Mouse (Mus musculus) stomach, embryonic 14.5 days (tissue): ENCODE results near the gene Ttc25. TPM values are rescaled to one million over a fixed set of nuclear protein-coding genes. Genes with fewer than 3 reads are reported as not detected.
"Not testable (repeated sequence)": the region's sequence is repeated elsewhere in the genome, so short reads cannot be mapped to it uniquely, and the experiment has no call there.

ENCODE experiments used
- ATAC-seq: fragments of 200-750 bp; cut with Nextera tagmentation; 2 replicates; pipeline ENCODE4 v1.8.0; 2017; ENCODE audit warnings: low read depth, moderate TSS enrichment; ENCODE audit not compliant: insufficient number of reproducible peaks, insufficient read depth, low FRiP score
- H3K27ac ChIP-seq: fragments of 300-500 bp; sonication (generic); 2 replicates; pipeline ENCODE4 v1.5.1; 2014; ENCODE audit warnings: mild to moderate bottlenecking, low read length, moderate library complexity, mixed read lengths
- H3K27me3 ChIP-seq: fragments of 300-500 bp; sonication (generic); 2 replicates; pipeline ENCODE4 v1.6.1; 2014; ENCODE audit warnings: low read length, control low read depth, mixed read lengths; ENCODE audit not compliant: control insufficient read depth, insufficient read depth
- H3K36me3 ChIP-seq: fragments of 300-500 bp; sonication (generic); 2 replicates; pipeline ENCODE4 v1.6.1; 2014; ENCODE audit warnings: mild to moderate bottlenecking, control low read depth, low read length, moderate library complexity, mixed read lengths; ENCODE audit not compliant: control insufficient read depth, insufficient read depth
- H3K4me1 ChIP-seq: fragments of 300-500 bp; sonication (generic); 2 replicates; pipeline ENCODE4 v1.6.1; 2014; ENCODE audit warnings: low read length, control low read depth, mixed read lengths; ENCODE audit not compliant: control insufficient read depth, insufficient read depth
- H3K4me2 ChIP-seq: fragments of 300-500 bp; sonication (generic); replicated peaks from 2 replicates; pipeline ENCODE4 v1.6.1; 2014; ENCODE audit warnings: low read depth, low read length, control low read depth
- H3K4me3 ChIP-seq: fragments of 300-500 bp; sonication (generic); 2 replicates; pipeline ENCODE4 v1.5.1; 2014; ENCODE audit warnings: low read depth, low read length, control low read depth
- H3K9ac ChIP-seq: fragments of 300-500 bp; sonication (generic); replicated peaks from 2 replicates; pipeline ENCODE4 v1.6.1; 2014; ENCODE audit warnings: low read depth, mild to moderate bottlenecking, control low read depth, low read length, moderate library complexity, mixed read lengths
- H3K9me3 ChIP-seq: fragments of 300-500 bp; sonication (generic); 2 replicates; pipeline ENCODE4 v1.6.1; 2016; ENCODE audit warnings: low read depth, low read length, control low read depth; ENCODE audit not compliant: control insufficient read depth
- WGBS: fragments of 180-500 bp; shearing (Covaris S2); extraction: QIAGEN DNeasy Blood & Tissue Kit; methylation state at CpG from one replicate; pipeline ENCODE4 v1.1.7; 2014; 5-methylcytosine and 5-hydroxymethylcytosine counted together
- polyA plus RNA-seq: library from polyadenylated mRNA; unstranded; fragments of >200 nt; fragmentation: Nextera tagmentation; extraction: Ambion mirVana; gene quantifications from 2 replicates; pipeline ENCODE4 v1.2.1, GENCODE M21; 2014

The Ttc25 gene
- polyA plus RNA-seq, 1 experiment from 2014 or later: 1.1 TPM

DNA sequence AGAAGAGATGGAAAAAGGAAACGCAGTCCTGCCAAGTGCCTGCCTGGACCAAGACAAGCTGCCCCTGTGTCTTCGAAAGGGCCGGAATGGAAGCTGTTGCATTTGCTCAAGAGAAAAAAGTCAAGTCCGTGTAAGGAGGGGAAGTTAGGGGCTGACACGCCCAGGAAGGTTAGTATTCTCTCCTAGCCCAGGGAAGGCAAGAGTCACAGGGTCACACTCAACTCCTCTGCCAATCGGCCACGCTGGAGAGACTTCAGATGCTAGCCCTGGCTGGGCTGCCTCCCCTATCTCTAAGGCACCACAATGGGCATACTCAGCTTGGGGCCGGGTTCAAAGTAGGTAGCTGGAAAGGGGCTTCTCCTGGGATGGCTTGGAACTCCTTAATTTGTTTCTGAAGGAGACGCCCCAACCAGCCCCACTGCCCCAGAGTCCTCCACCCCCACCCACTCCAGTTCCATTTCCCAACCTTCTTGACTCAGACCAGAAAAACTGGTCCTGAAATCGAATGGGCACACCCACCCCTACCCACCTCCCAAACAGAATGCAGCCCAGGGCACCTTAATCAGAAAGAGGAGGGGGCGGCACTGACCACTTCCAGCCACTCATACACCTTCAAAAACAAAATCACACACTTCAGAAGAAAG is 20.3 kb upstream of the Ttc25 start:
- Histone ChIP-seq H3K4me1 (peaks cover 29% of the 10 kb centered on the region; the same call in 1 of the 2 replicates), H3K9me3 (no peaks in the 10 kb centered on the region), H3K36me3 (peaks cover 34% of the 10 kb centered on the region), H3K27ac (peak overlapping the region; percentile 23; the same call in 1 of the 2 replicates), H3K27me3 (no peaks in the 10 kb centered on the region), H3K4me2 (peak overlapping the region; percentile 84), H3K9ac (peak overlapping the region; percentile 26; the same call in 1 of the 2 replicates), H3K4me3 (peak overlapping the region; percentile 62)
- 40% methylated on average over 11 of the region's 11 CpGs for WGBS
- no peak for ATAC-seq

GRCm38 (mm10) chr11:100526052-100526816 is 19.2 kb upstream of the Ttc25 start:
- WGBS: 8% methylated on average over 15 of the region's 15 CpGs
- Histone ChIP-seq H3K27me3 (no peaks in the 10 kb centered on the region), H3K4me1 (peaks cover 29% of the 10 kb centered on the region; the same call in 1 of the 2 replicates), H3K4me3 (peak overlapping the region; percentile 62), H3K9ac (peak overlapping the region; percentile 84), H3K9me3 (no peaks in the 10 kb centered on the region), H3K27ac (0 out of 2 replicates have a peak overlapping the region, but pooled peaks have one; percentile 18), H3K36me3 (peaks cover 24% of the 10 kb centered on the region), H3K4me2 (peak overlapping the region; percentile 84)
- no peak for ATAC-seq

- H3K27ac ChIP-seq: peak overlapping the region; percentile 88
- H3K9me3 ChIP-seq: no peaks in the 10 kb centered on the region
- peaks cover 16% of the 10 kb centered on the region for H3K36me3 ChIP-seq
- H3K4me3 ChIP-seq: peak overlapping the region; percentile 62
- H3K4me1 ChIP-seq: peaks cover 29% of the 10 kb centered on the region; the same call in 1 of the 2 replicates
- ATAC-seq: peak; percentile 24; the same call in 1 of the 2 replicates
- WGBS: under 1% methylated on average over 26 of the region's 26 CpGs
- no peaks in the 10 kb centered on the region for H3K27me3 ChIP-seq
- H3K9ac ChIP-seq: peak overlapping the region; percentile 84
- H3K4me2 ChIP-seq: peak overlapping the region; percentile 84
Measured at GRCm38 (mm10) chr11:100527066-100527457, 18.3 kb upstream of the Ttc25 start.

- Histone ChIP-seq H3K27me3 (no peaks in the 10 kb centered on the region), H3K9ac (peak within 1 kb of the TSS; percentile 84), H3K4me2 (peak within 1 kb of the TSS; percentile 84), H3K27ac (peak within 1 kb of the TSS; percentile 88), H3K4me1 (peaks cover 29% of the 10 kb centered on the region; the same call in 1 of the 2 replicates), H3K36me3 (peaks cover 10% of the 10 kb centered on the region), H3K4me3 (peak within 1 kb of the TSS; percentile 62), H3K9me3 (no peaks in the 10 kb centered on the region)
- under 1% methylated on average over 54 of the region's 54 CpGs for WGBS
- ATAC-seq: peak; percentile 98
Measured at GRCm38 (mm10) chr11:100527458-100528374, 17.7 kb upstream of the Ttc25 start, which contains the start of gene Acly. Acly (minus strand) TSS chr11:100528000.

- WGBS: 21% methylated on average over 19 of the region's 19 CpGs
- peak overlapping the region; percentile 78 for H3K27ac ChIP-seq
- 0 out of 2 replicates have a peak, but pooled peaks cover 2% of the 10 kb centered on the region for H3K36me3 ChIP-seq
- peak overlapping the region; percentile 62 for H3K4me3 ChIP-seq
- ATAC-seq: no peak
- H3K9ac ChIP-seq: peak overlapping the region; percentile 45; the same call in 1 of the 2 replicates
- H3K4me2 ChIP-seq: peak overlapping the region; percentile 64
- H3K4me1 ChIP-seq: peaks cover 29% of the 10 kb centered on the region; the same call in 1 of the 2 replicates
- H3K27me3 ChIP-seq: no peaks in the 10 kb centered on the region
- H3K9me3 ChIP-seq: no peaks in the 10 kb centered on the region
Measured at GRCm38 (mm10) chr11:100528375-100529165, 16.8 kb upstream of the Ttc25 start.

- Histone ChIP-seq H3K9ac (no peak overlapping the region), H3K4me3 (no peak overlapping the region), H3K36me3 (no peaks in the 10 kb centered on the region), H3K4me2 (no peak overlapping the region), H3K9me3 (no peaks in the 10 kb centered on the region), H3K27me3 (no peaks in the 10 kb centered on the region), H3K4me1 (no peaks in the 10 kb centered on the region), H3K27ac (no peak overlapping the region)
- no peak for ATAC-seq
- 86% methylated on average over 6 of the region's 6 CpGs for WGBS
Measured at GRCm38 (mm10) chr11:100533871-100534270, 11.5 kb upstream of the Ttc25 start.

- H3K36me3 ChIP-seq, H3K9ac ChIP-seq, H3K27me3 ChIP-seq, H3K4me2 ChIP-seq, H3K4me3 ChIP-seq, H3K27ac ChIP-seq, H3K9me3 ChIP-seq, ATAC-seq, H3K4me1 ChIP-seq: not testable (repeated sequence)
- whole genome bisulfite sequencing: 79% methylated on average over 2 of the region's 2 CpGs
Measured at GRCm38 (mm10) chr11:100534411-100534810, 11.0 kb upstream of the Ttc25 start.
